Mouse (Mus musculus) liver, embryonic 15.5 days (tissue): ENCODE results near the gene Saa2. TPM values are rescaled to one million over a fixed set of nuclear protein-coding genes. Genes with fewer than 3 reads are reported as not detected.
"Not testable (repeated sequence)": the region's sequence is repeated elsewhere in the genome, so short reads cannot be mapped to it uniquely, and the experiment has no call there.

ENCODE experiments used
- ATAC-seq: fragments of 200-750 bp; cut with Nextera tagmentation; 2 replicates; pipeline ENCODE4 v1.8.0; 2017; ENCODE audit warnings: moderate number of reproducible peaks, mild to moderate bottlenecking, moderate library complexity; ENCODE audit not compliant: insufficient read depth
- H3K27ac ChIP-seq: fragments of 300-500 bp; sonication (generic); replicated peaks from 2 replicates; pipeline ENCODE4 v1.5.1; 2015; ENCODE audit warnings: mild to moderate bottlenecking, inconsistent platforms
- H3K27me3 ChIP-seq: fragments of 300-500 bp; sonication (generic); 2 replicates; pipeline ENCODE4 v1.6.1; 2015; ENCODE audit warnings: mild to moderate bottlenecking, inconsistent platforms
- H3K36me3 ChIP-seq: fragments of 300-500 bp; sonication (generic); replicated peaks from 2 replicates; pipeline ENCODE4 v1.6.1; 2015; ENCODE audit warnings: moderate library complexity, mild to moderate bottlenecking, inconsistent platforms
- H3K4me1 ChIP-seq: fragments of 300-500 bp; sonication (generic); replicated peaks from 2 replicates; pipeline ENCODE4 v1.6.1; 2015; ENCODE audit warnings: inconsistent platforms
- H3K4me2 ChIP-seq: fragments of 300-500 bp; sonication (generic); 2 replicates; pipeline ENCODE4 v1.6.1; 2015; ENCODE audit warnings: moderate library complexity, mild to moderate bottlenecking, inconsistent platforms
- H3K4me3 ChIP-seq: fragments of 300-500 bp; sonication (generic); replicated peaks from 2 replicates; pipeline ENCODE4 v1.5.1; 2015; ENCODE audit warnings: mild to moderate bottlenecking, inconsistent platforms
- H3K9ac ChIP-seq: fragments of 300-500 bp; sonication (generic); 2 replicates; pipeline ENCODE4 v1.6.1; 2015; ENCODE audit warnings: moderate library complexity, mild to moderate bottlenecking, inconsistent platforms
- H3K9me3 ChIP-seq: fragments of 300-500 bp; sonication (generic); replicated peaks from 2 replicates; pipeline ENCODE4 v1.6.1; 2016; ENCODE audit warnings: inconsistent platforms
- WGBS: fragments of 180-500 bp; shearing (Covaris S2); methylation state at CpG from one replicate; pipeline ENCODE4 v1.1.7; 2015; ENCODE audit warnings: mixed read lengths; ENCODE audit not compliant: insufficient replicate concordance; 5-methylcytosine and 5-hydroxymethylcytosine counted together
- polyA plus RNA-seq: library from polyadenylated mRNA; unstranded; fragments of >200 nt; fragmentation: Nextera tagmentation; extraction: Ambion mirVana; gene quantifications from 2 replicates; pipeline ENCODE4 v1.2.1, GENCODE M21; 2015

The Saa2 gene
- polyA plus RNA-seq, 1 experiment from 2014 or later: not detected

DNA sequence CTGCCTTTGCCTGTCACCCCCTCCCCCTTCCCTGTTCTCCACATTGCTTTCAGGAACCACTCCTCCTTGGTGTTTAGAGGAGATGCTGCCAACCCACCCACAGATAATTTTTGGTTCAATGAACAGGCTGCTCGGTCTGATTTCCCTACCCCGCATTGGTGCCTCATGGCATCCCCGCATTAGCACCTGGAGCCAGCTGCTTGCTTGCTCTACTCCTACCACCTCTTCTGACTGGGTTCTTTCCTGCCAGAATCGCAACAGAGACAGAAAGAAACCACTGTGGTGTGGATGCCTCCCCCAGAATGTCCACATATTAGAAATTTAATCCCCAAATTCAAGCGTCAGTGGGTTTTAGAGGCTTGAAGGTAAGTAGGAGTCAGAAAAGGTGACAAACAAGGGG, 27.2 kb upstream of the Saa2 start:
- ATAC-seq: no peak
- Histone ChIP-seq H3K9me3 (no peaks in the 10 kb centered on the region), H3K4me1 (peaks cover 6% of the 10 kb centered on the region), H3K4me2 (no peak overlapping the region), H3K4me3 (no peak overlapping the region), H3K27me3 (no peaks in the 10 kb centered on the region), H3K9ac (no peak overlapping the region), H3K27ac (0 out of 2 replicates have a peak overlapping the region, but pooled peaks have one; percentile 19), H3K36me3 (no peaks in the 10 kb centered on the region)
- 56% methylated on average over 5 of the region's 5 CpGs for WGBS

DNA sequence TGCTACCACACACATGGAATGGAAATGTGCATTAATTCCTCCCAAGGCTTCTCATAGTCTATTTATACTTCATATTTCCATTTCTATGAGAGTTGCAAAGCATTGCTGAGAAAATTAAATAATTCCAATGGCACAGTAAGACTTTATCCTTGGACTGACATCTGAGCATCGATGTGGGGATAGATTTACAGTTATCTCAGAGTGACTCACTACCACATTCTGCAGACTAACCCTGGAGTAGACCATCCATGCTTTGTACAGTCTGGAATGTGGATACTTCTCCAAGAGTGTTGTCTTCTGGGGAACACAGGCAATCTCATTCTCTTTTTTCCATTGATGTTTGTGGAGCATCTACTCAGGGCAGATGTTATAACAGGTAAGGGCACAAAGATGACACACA, 24.0 kb upstream of the Saa2 start:
- no peak for ATAC-seq
- 60% methylated on average over 1 of the region's 1 CpGs for WGBS
- no peak overlapping the region for H3K9ac ChIP-seq

DNA sequence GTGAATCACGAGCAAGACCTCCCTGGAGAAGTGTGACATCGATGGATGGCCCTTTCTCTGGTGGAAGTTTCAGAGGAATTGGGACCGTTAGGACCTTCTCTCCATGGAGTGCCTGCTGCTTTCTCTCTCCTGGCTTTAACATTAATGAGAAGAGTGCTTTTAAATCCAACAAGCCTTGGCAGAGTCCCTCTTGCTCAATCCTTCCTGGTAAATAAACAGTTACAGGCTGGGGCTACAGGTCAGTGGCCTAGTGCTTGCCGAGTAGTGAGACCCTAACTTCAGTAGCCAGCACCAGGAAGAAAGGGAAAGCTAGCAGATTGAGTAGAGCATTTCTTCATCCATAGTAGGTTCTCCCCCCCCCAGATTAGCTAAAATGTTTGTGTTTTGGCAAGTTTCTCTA, 19.1 kb upstream of the Saa2 start, which contains the start of gene Saa4:
Gene Saa4, minus strand, starts transcription at position 146 of the 400 bp plus-strand sequence.
- H3K4me2 ChIP-seq: peak within 1 kb of the TSS; percentile 37
- no peaks in the 10 kb centered on the region for H3K36me3 ChIP-seq
- H3K9ac ChIP-seq: no peak within 1 kb of the TSS
- no peaks in the 10 kb centered on the region for H3K9me3 ChIP-seq
- WGBS: 58% methylated on average over 4 of the region's 4 CpGs
- no peaks in the 10 kb centered on the region for H3K27me3 ChIP-seq
- peak; percentile 44; the same call in 1 of the 2 replicates for ATAC-seq
- peak within 1 kb of the TSS; percentile 30 for H3K27ac ChIP-seq
- H3K4me3 ChIP-seq: peak within 1 kb of the TSS; percentile 26
- 0 out of 2 replicates have a peak, but pooled peaks cover 6% of the 10 kb centered on the region for H3K4me1 ChIP-seq

More for the DNA sequence above, 24.0 kb upstream of the Saa2 start:
- H3K4me3 ChIP-seq: no peak overlapping the region
- peaks cover 6% of the 10 kb centered on the region; the same call in 1 of the 2 replicates for H3K4me1 ChIP-seq
- no peaks in the 10 kb centered on the region for H3K9me3 ChIP-seq
- no peak overlapping the region for H3K27ac ChIP-seq
- H3K36me3 ChIP-seq: no peaks in the 10 kb centered on the region
- H3K4me2 ChIP-seq: no peak overlapping the region
- no peaks in the 10 kb centered on the region for H3K27me3 ChIP-seq

DNA sequence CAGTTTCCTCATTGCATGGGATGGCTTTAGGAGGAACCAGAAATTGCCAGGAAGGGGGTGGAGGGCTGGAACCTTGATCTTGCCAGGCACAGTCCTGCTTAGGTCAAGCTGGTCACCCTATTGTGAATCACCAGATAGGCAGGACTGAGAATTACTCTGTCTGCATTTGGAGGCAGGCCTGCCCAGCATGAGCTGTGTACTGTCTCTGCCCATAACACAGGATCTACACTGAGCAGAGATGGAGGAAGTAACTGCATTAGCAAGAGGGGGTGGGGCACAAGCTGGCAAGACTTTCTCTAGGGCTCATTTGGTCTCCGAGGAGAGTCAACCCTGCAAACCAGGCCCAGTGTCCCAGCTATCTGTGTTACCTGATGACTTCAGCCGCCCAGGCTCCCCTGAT, 16.6 kb upstream of the Saa2 start:
- Histone ChIP-seq H3K4me3 (no peak overlapping the region), H3K9ac (no peak overlapping the region), H3K4me2 (no peak overlapping the region), H3K36me3 (no peaks in the 10 kb centered on the region), H3K27ac (no peak overlapping the region), H3K9me3 (no peaks in the 10 kb centered on the region), H3K4me1 (peaks cover 6% of the 10 kb centered on the region; the same call in 1 of the 2 replicates), H3K27me3 (no peaks in the 10 kb centered on the region)
- WGBS: 42% methylated on average over 2 of the region's 2 CpGs
- no peak for ATAC-seq

DNA sequence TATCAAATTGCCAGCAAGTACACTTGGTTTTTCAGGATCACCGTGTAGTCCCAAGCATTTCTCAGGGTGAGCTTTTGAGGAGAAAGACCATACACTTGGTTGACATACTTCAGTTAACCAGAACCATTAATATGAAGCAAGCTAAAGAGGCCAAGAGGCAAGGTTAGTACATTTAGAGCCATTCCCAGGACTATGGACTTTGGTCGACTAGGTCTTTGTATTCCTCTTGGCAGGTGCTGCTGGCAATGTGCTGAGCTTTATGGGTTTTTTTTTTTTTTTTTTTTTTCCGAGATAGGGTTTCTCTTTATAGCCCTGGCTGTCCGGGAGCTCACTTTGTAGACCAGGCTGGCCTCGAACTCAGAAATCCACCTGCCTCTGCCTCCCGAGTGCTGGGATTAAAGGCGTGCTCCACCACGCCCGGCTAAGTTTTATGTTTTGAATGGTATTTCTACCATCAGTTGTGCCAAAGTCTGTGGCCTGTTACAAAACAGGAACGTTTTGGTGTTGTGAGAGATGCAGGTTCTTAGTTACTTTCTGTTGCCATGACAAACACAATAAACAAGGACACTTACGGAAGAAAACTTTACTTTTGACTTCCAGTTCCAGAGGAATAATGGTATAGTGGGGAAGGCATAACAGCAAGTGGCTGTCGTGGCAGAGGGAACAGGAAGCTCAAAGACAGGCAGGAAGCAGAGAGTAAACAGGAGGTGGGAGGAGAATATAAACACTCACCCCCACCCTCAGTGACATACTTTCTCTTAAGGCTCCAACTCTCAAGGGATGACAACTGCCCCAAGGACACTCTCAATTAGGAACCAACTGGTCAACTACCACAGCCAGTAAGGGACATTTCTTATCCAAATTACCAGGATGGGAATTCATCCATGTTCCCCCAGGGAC, 12.8 kb upstream of the Saa2 start:
- no peaks in the 10 kb centered on the region for H3K36me3 ChIP-seq
- 62% methylated on average over 12 of the region's 12 CpGs for WGBS
- H3K4me1 ChIP-seq: no peaks in the 10 kb centered on the region; the same call in 1 of the 2 replicates
- H3K9me3 ChIP-seq: no peaks in the 10 kb centered on the region
- H3K4me3 ChIP-seq: no peak overlapping the region
- ATAC-seq: peak; percentile 45; the same call in 1 of the 2 replicates
- H3K4me2 ChIP-seq: no peak overlapping the region
- H3K27me3 ChIP-seq: no peaks in the 10 kb centered on the region
- H3K9ac ChIP-seq: no peak overlapping the region
- no peak overlapping the region for H3K27ac ChIP-seq

DNA sequence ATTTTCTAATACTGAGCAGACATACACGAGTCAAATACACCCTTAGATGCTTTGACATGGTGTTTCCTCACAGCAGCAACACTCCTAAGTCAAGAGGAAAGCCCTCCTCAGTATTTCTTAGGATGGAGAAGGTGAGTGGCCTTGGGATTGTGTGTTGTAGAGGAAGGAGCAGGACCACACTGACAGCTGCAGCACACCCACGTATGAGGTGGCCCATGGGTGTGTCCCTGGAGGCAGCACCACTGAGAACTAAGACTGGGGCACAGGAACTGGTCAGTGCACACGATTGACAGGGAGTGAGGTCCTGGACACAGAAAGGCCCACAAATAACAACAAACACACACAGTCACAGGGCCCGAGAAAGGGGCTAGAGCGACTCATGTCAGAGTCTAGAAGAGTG, 11.5 kb upstream of the Saa2 start:
- H3K4me1 ChIP-seq, ATAC-seq, H3K27me3 ChIP-seq, H3K9ac ChIP-seq, H3K4me3 ChIP-seq, H3K4me2 ChIP-seq, H3K27ac ChIP-seq, H3K36me3 ChIP-seq, H3K9me3 ChIP-seq: not testable (repeated sequence)
- 54% methylated on average over 5 of the region's 5 CpGs for WGBS

DNA sequence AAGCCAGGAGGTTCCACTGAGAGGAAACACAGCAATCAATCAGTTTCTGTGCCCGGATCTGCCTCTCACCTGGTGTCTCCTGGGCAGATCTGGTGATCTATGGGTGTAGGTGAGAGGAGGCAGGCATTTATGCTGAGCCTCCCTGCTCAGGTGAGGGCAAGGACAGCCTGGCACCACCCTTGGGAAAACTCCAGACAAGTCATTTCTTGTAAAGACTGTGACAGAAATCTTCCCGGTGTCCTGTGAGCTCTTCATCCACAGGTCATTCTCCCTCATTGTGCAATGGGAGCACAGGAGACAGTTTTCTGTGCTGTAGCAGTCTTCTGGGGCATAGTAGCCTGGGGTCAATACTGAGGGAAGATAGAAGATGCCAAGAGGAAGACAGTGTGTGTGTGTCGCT, 8.7 kb upstream of the Saa2 start, which contains the start of gene Saa1:
Gene Saa1, minus strand, starts transcription at position 101 of the 400 bp plus-strand sequence.
- not testable (repeated sequence) for H3K9ac ChIP-seq, ATAC-seq, H3K27ac ChIP-seq, H3K36me3 ChIP-seq, H3K4me1 ChIP-seq, H3K4me2 ChIP-seq, H3K9me3 ChIP-seq, H3K4me3 ChIP-seq, H3K27me3 ChIP-seq
- 68% methylated on average over 3 of the region's 3 CpGs for WGBS

DNA sequence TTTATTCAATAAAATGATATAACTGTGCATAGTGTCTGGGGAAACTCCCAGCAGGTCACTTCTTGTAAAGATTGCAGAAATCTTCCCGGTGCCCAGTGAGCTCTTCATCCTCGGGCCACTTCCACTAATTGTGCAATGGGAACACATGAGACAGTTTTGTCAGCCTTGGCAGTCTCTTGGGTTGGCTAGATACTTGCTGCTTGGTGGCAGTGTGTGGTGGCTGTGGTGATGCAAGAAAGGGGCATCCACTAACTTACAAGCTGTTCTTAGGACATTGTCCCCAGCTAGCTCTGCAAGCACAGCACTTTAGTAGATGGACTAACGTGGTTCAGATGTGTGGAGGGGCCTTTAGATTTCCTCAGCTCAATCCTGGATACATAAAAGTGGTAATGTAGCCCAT, 5.8 kb upstream of the Saa2 start:
- no peaks in the 10 kb centered on the region for H3K36me3 ChIP-seq
- no peak overlapping the region for H3K4me3 ChIP-seq
- no peaks in the 10 kb centered on the region for H3K27me3 ChIP-seq
- 55% methylated on average over 3 of the region's 3 CpGs for WGBS
- H3K27ac ChIP-seq: no peak overlapping the region
- H3K9ac ChIP-seq: no peak overlapping the region
- no peak overlapping the region for H3K4me2 ChIP-seq
- no peaks in the 10 kb centered on the region for H3K9me3 ChIP-seq
- H3K4me1 ChIP-seq: no peaks in the 10 kb centered on the region
- no peak for ATAC-seq

DNA sequence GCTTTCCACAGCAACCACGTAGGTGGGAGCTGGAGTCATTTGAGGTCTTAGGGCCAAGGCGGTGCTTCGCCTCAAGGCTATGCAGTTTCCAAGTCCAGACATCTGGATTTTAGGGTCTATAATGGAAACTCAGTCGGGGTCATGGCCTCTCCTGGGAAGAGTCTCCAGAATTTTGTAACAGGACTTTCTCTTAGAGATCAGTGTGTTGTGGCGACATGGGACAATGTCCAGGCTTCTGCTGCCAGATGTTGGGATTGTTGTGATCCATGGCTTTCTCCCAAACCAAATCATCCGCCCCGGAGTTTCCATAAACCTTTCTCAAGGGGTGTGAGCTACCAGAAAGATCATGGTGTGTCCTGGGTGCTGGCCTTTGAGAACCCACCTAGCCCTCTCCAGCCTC, 5.2 kb upstream of the Saa2 start:
- Histone ChIP-seq H3K9me3 (no peaks in the 10 kb centered on the region), H3K27me3 (no peaks in the 10 kb centered on the region), H3K9ac (no peak overlapping the region), H3K27ac (no peak overlapping the region), H3K4me2 (no peak overlapping the region), H3K36me3 (no peaks in the 10 kb centered on the region), H3K4me1 (no peaks in the 10 kb centered on the region), H3K4me3 (no peak overlapping the region)
- ATAC-seq: no peak
- 68% methylated on average over 7 of the region's 7 CpGs for WGBS

DNA sequence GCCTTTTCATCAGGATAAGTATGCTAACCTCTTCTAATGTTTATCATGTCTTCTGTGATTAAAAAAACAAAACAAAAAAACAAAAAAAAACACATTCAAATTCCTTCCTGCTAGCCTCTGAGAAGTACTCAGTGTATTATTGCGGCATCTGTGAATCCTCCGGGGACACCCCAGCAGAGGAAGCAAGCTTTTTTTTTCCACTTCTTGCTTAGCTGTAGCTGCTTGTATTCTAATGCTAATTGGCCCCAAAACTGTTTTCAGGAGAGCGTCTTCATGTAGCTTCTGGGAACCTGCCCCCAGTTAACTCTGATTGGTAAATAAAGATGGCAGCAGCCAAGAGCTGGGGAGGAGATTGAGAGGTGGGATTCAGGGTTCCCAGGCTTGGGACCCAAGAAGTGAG, 3.1 kb upstream of the Saa2 start:
- H3K27ac ChIP-seq: no peak overlapping the region
- no peak overlapping the region for H3K9ac ChIP-seq
- WGBS: 63% methylated on average over 3 of the region's 3 CpGs
- H3K9me3 ChIP-seq: no peaks in the 10 kb centered on the region
- no peaks in the 10 kb centered on the region for H3K36me3 ChIP-seq
- H3K4me2 ChIP-seq: no peak overlapping the region
- ATAC-seq: no peak
- no peaks in the 10 kb centered on the region for H3K27me3 ChIP-seq
- no peak overlapping the region for H3K4me3 ChIP-seq
- H3K4me1 ChIP-seq: no peaks in the 10 kb centered on the region

DNA sequence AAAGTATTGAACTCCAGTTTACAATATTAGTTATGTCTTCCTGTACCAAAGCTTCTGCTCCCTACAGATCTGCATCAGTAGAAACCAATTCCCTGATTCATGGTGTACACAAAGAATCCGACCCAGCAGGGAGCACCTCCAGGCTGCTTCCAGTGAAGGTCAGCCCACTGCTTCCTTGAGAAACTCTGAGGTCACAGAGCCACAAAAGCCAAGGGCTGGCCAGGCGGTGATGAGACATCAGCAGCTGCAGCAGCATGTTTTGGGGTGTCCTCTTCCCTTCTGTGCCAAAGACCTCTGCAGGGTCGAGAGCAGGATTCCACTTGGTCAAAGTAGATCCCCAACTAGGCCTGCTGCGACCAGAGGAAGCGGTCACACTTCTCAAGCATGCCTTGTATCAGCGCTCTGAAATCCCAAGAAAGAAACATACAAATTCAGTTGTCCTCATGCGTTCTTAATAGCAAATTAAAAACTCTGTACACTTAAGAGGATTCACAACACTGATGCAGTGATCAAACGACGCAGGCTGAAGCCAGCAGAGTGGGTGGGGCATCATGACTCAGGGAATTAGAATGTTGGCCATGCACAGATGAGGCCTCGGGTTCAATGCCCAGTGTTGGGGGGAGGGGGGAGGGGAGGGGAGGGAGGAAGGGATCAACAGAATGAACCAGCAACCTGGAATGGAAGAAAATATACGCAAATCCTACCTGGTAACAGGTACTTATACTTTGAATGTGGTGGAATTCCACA, 9.6 kb downstream of the Saa2 start:
- Histone ChIP-seq H3K4me3 (no peak overlapping the region), H3K27me3 (no peaks in the 10 kb centered on the region), H3K9ac (no peak overlapping the region), H3K4me2 (no peak overlapping the region), H3K4me1 (peaks cover 4% of the 10 kb centered on the region; the same call in 1 of the 2 replicates), H3K36me3 (peaks cover 40% of the 10 kb centered on the region), H3K9me3 (no peaks in the 10 kb centered on the region), H3K27ac (no peak overlapping the region)
- 63% methylated on average over 11 of the region's 11 CpGs for WGBS
- no peak for ATAC-seq
